15 mouse cellular contexts compared by ENCODE assay signal in the genomic region with DNA sequence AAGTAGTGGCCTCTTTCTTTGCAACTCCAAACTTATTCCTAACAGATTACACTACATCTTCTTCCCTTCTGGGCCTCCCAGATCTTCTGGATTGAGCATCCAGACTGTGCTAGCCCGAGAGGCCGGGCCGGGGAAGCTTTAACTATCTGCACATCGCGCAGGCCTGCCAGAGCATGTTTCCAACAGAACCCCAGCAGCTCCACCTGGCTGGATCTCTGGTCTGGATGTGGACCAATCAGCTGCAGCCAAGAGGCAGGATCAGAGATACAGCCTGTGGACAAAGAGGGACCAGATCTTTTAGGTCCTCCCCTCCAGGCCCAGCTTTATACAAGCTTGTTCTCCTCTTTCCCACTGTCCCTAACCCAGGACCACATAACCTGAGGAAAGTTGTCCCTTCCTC. TPM values are rescaled to one million over a fixed set of nuclear protein-coding genes. Genes with fewer than 3 reads are reported as not detected.
DNase-seq lines count a peak whose midpoint lies in the region; ATAC-seq lines count a peak whose summit lies in the region.
"Had no signal": no experiment of that assay in that cellular context is flagged by ENCODE, and none has a peak within 500 bp of the region (broad histone marks: within the 10 kb centered on the region; RNA-seq: fewer than 3 reads in every experiment).

No protein-coding gene starts in this region.

- ATAC-seq in heart, embryonic 15.5 days (replicated peaks; ENCODE audit: insufficient number of reproducible peaks, insufficient read depth, low FRiP score, low read depth), result no peak
- no peak for ATAC-seq in midbrain, embryonic 13.5 days
- no peak for ATAC-seq in midbrain, embryonic 15.5 days (replicated peaks)
- ATAC-seq: CD4-positive, CD25-positive, alpha-beta regulatory T cell, adult 4 months; inflammation-experienced regulatory T-cells, adult 6 months had no signal

- no peaks in the 10 kb centered on the region for H3K9me3 ChIP-seq in heart, embryonic 15.5 days (replicated peaks)
- no peaks in the 10 kb centered on the region for H3K9me3 ChIP-seq in midbrain, embryonic 13.5 days
- no peaks in the 10 kb centered on the region for H3K9me3 ChIP-seq in midbrain, embryonic 15.5 days
- H3K9me3 ChIP-seq: limb, embryonic 13.5 days; liver, embryonic 15.5 days had no signal

- 83% methylated on average over 5 of the region's 5 CpGs for WGBS in heart, embryonic 15.5 days
- 94% methylated on average over 5 of the region's 5 CpGs for WGBS in midbrain, embryonic 13.5 days
- 95% methylated on average over 5 of the region's 5 CpGs for WGBS in midbrain, embryonic 15.5 days

- H3K27ac ChIP-seq in heart, embryonic 15.5 days, result peak overlapping the region; percentile 31
- peak overlapping the region; percentile 41; the same call in 1 of the 2 replicates for H3K27ac ChIP-seq in midbrain, embryonic 13.5 days
- H3K27ac ChIP-seq in midbrain, embryonic 15.5 days, result no peak overlapping the region
- H3K27ac ChIP-seq: limb, embryonic 13.5 days; liver, embryonic 15.5 days had no signal

- no peak overlapping the region for H3K4me3 ChIP-seq in heart, embryonic 15.5 days
- no peak overlapping the region for H3K4me3 ChIP-seq in midbrain, embryonic 13.5 days (replicated peaks)
- no peak overlapping the region for H3K4me3 ChIP-seq in midbrain, embryonic 15.5 days
- H3K4me3 ChIP-seq: erythroblast, embryonic 14.5 days; limb, embryonic 13.5 days; liver, embryonic 15.5 days had no signal

- H3K36me3 ChIP-seq in heart, embryonic 15.5 days, result no peaks in the 10 kb centered on the region
- no peaks in the 10 kb centered on the region for H3K36me3 ChIP-seq in midbrain, embryonic 13.5 days
- H3K36me3 ChIP-seq in midbrain, embryonic 15.5 days (replicated peaks), result no peaks in the 10 kb centered on the region
- H3K36me3 ChIP-seq: limb, embryonic 13.5 days; liver, embryonic 15.5 days had no signal

- H3K4me1 ChIP-seq in heart, embryonic 15.5 days (replicated peaks), result peaks cover 37% of the 10 kb centered on the region
- peaks cover 37% of the 10 kb centered on the region for H3K4me1 ChIP-seq in midbrain, embryonic 13.5 days (replicated peaks)
- peaks cover 26% of the 10 kb centered on the region for H3K4me1 ChIP-seq in midbrain, embryonic 15.5 days

- no peak overlapping the region for H3K9ac ChIP-seq in heart, embryonic 15.5 days
- no peak overlapping the region for H3K9ac ChIP-seq in midbrain, embryonic 13.5 days (replicated peaks)
- no peak overlapping the region for H3K9ac ChIP-seq in midbrain, embryonic 15.5 days
- H3K9ac ChIP-seq: limb, embryonic 13.5 days; liver, embryonic 15.5 days had no signal

- intact Hi-C loops in heart, postnatal 14 days (cut with DNase I), result no loop called here

- DNase-seq in cerebellum, adult 11 months, result peak; percentile 57
- no peak for DNase-seq in cerebellum, postnatal 4 days (ENCODE audit: low spot score in 2 of 2)
- DNase-seq in heart, postnatal 14 days, result no peak
- no peak for DNase-seq in liver
- no peak for DNase-seq in natural killer cell, adult 2 months (ENCODE audit: low spot score in 2 of 2)
- DNase-seq: kidney, adult 8-10 months; thymus, postnatal 36 days had no signal

- no peak overlapping the region for H3K4me2 ChIP-seq in heart, embryonic 15.5 days
- no peak overlapping the region for H3K4me2 ChIP-seq in midbrain, embryonic 13.5 days (replicated peaks)
- H3K4me2 ChIP-seq in midbrain, embryonic 15.5 days, result no peak overlapping the region
- H3K4me2 ChIP-seq: limb, embryonic 13.5 days; liver, embryonic 15.5 days had no signal

- H3K27me3 ChIP-seq in heart, embryonic 15.5 days, result peaks cover 28% of the 10 kb centered on the region
- no peaks in the 10 kb centered on the region for H3K27me3 ChIP-seq in midbrain, embryonic 13.5 days
- H3K27me3 ChIP-seq in midbrain, embryonic 15.5 days (replicated peaks), result no peaks in the 10 kb centered on the region
- H3K27me3 ChIP-seq: limb, embryonic 13.5 days; liver, embryonic 15.5 days had no signal

RNA-seq across cellular contexts. Expression of a gene that starts 35.7 kb away (rescaled TPM):
- polyA plus RNA-seq in heart, embryonic 15.5 days (2015; fragmentation: Nextera tagmentation; extraction: Ambion mirVana), result 7.2 and 10.5 TPM in 2 replicates
- total RNA-seq in heart, postnatal 14 days (2021), result 10 to 100 TPM; 27.4 to 28.6 TPM
- 16.5 and 24.0 TPM in 2 replicates for polyA plus RNA-seq in midbrain, embryonic 13.5 days (2015; fragmentation: Nextera tagmentation; extraction: Ambion mirVana)
- 26.1 and 26.7 TPM in 2 replicates for polyA plus RNA-seq in midbrain, embryonic 15.5 days (2015; fragmentation: Nextera tagmentation; extraction: Ambion mirVana)
